Mouse (Mus musculus) kidney, embryonic 14.5 days (tissue): ENCODE results near the gene Traf4. TPM values are rescaled to one million over a fixed set of nuclear protein-coding genes. Genes with fewer than 3 reads are reported as not detected.

Experiments
- ATAC-seq: fragments of 200-750 bp; cut with Nextera tagmentation; 2 replicates; pipeline ENCODE4 v1.8.0; 2017; ENCODE audit warnings: moderate number of reproducible peaks, mild to moderate bottlenecking, moderate TSS enrichment, moderate library complexity; ENCODE audit not compliant: low FRiP score, low TSS enrichment
- H3K27ac ChIP-seq: fragments of 300-500 bp; sonication (generic); 2 replicates; pipeline ENCODE4 v1.5.1; 2014; ENCODE audit warnings: low read depth, mild to moderate bottlenecking, low read length, moderate library complexity, mixed read lengths
- H3K27me3 ChIP-seq: fragments of 300-500 bp; sonication (generic); 2 replicates; pipeline ENCODE4 v1.6.1; 2014; ENCODE audit warnings: mild to moderate bottlenecking, low read length; ENCODE audit not compliant: control insufficient read depth, insufficient read depth
- H3K36me3 ChIP-seq: fragments of 300-500 bp; sonication (generic); 2 replicates; pipeline ENCODE4 v1.6.1; 2014; ENCODE audit warnings: low read length, mixed read lengths; ENCODE audit not compliant: control insufficient read depth, insufficient read depth
- H3K4me1 ChIP-seq: fragments of 300-500 bp; sonication (generic); 2 replicates; pipeline ENCODE4 v1.6.1; 2014; ENCODE audit warnings: low read length, mixed read lengths; ENCODE audit not compliant: control insufficient read depth, insufficient read depth
- H3K4me2 ChIP-seq: fragments of 300-500 bp; sonication (generic); replicated peaks from 2 replicates; pipeline ENCODE4 v1.6.1; 2014; ENCODE audit warnings: low read depth, mild to moderate bottlenecking, low read length
- H3K4me3 ChIP-seq: fragments of 300-500 bp; sonication (generic); 2 replicates; pipeline ENCODE4 v1.5.1; 2014; ENCODE audit warnings: mild to moderate bottlenecking, low read length
- H3K9ac ChIP-seq: fragments of 300-500 bp; sonication (generic); 2 replicates; pipeline ENCODE4 v1.6.1; 2014; ENCODE audit warnings: low read depth, mild to moderate bottlenecking, low read length, moderate library complexity
- H3K9me3 ChIP-seq: fragments of 300-500 bp; sonication (generic); 2 replicates; pipeline ENCODE4 v1.6.1; 2016; ENCODE audit warnings: low read length; ENCODE audit not compliant: control insufficient read depth
- WGBS: fragments of 180-500 bp; shearing (Covaris S2); extraction: QIAGEN DNeasy Blood & Tissue Kit; methylation state at CpG from one replicate; pipeline ENCODE4 v1.1.7; 2014; 5-methylcytosine and 5-hydroxymethylcytosine counted together
- polyA plus RNA-seq: library from polyadenylated mRNA; unstranded; fragments of >200 nt; fragmentation: Nextera tagmentation; extraction: Ambion mirVana; gene quantifications from 2 replicates; pipeline ENCODE4 v1.2.1, GENCODE M21; 2014

Gene Traf4
- polyA plus RNA-seq, 1 experiment from 2014 or later: 68.2 TPM

GRCm38 (mm10) chr11:78171328-78171727 lies 5.9 kb upstream of the Traf4 start:
- H3K27ac ChIP-seq: no peak overlapping the region
- H3K9ac ChIP-seq: no peak overlapping the region
- peaks cover 5% of the 10 kb centered on the region; the same call in 1 of the 2 replicates for H3K36me3 ChIP-seq
- no peaks in the 10 kb centered on the region for H3K27me3 ChIP-seq
- peaks cover 7% of the 10 kb centered on the region for H3K4me1 ChIP-seq
- no peak for ATAC-seq
- no peaks in the 10 kb centered on the region for H3K9me3 ChIP-seq
- 82% methylated on average over 4 of the region's 4 CpGs for WGBS
- no peak overlapping the region for H3K4me2 ChIP-seq
- H3K4me3 ChIP-seq: no peak overlapping the region

DNA sequence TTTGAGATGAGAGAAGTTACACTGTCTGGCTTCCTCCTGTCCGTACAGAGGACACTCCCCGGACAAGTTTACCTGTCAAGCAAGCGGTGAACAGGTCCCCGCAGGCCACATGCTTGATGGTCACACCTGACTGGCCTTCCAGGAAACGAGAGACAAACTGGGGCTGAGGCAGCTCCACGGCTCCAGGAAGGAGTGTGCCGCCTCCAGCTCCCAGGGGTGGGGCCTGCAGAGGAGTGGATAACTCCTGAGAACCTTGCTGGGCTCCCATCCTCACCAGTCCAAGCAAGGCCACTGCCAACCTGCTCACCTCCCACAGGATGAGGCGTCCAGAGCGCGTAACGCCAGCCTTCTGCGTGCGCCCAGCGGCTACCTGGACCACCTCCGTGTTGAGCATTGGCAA lies 4.9 kb upstream of the Traf4 start:
- H3K9ac ChIP-seq: no peak overlapping the region

DNA sequence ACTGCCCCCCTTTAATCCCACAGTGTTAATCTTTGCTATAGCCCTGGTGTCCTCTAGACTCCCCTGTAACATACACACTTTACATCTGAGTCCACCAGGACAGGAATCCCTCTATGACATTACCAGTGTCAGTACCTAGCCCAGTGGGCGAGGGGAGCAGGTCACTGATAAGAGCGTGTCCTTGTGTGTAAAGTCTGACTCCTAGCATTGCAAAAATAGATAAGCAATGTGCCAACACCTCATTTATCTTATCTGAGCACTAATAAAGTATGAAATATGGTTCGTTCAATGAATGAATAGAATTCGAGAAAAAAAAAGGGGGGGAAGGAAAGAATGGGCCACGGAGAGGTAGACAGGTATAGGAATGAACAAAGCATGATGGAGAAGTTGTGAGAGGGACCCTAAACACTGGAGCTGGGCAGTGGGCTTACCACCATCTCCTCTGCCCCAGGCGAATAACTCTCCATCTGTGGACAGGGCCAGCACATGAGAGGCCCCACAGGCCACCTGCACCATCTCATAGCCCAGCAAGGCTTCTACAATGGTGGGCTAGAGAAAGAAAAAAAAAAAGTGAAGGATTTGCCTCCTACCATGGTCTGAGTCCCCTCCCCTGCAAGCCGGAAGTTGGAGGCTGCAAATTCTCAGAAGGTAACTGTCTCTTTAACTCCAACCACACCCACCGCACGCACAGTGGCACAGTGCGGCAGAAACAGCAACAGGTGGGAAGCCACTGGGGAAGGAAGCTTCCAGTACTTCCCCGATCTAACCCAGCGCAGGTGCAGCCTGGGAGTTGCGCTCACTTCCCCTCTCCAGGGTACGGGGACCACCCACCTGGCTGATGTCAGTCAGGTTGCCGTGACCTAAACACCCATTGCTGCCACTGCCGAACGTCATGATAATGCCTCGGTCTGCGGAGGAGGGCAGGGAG lies 3.4 kb upstream of the Traf4 start:
- peaks cover 14% of the 10 kb centered on the region for H3K4me1 ChIP-seq
- no peak overlapping the region for H3K4me2 ChIP-seq
- no peak for ATAC-seq
- H3K27ac ChIP-seq: 0 out of 2 replicates have a peak overlapping the region, but pooled peaks have one; percentile 7
- H3K36me3 ChIP-seq: peaks cover 5% of the 10 kb centered on the region; the same call in 1 of the 2 replicates
- 63% methylated on average over 19 of the region's 19 CpGs for WGBS
- H3K9me3 ChIP-seq: no peaks in the 10 kb centered on the region
- H3K4me3 ChIP-seq: 0 out of 2 replicates have a peak overlapping the region, but pooled peaks have one; percentile 2
- H3K9ac ChIP-seq: no peak overlapping the region
- no peaks in the 10 kb centered on the region for H3K27me3 ChIP-seq

More for the DNA sequence above, 4.9 kb upstream of the Traf4 start:
- Histone ChIP-seq H3K36me3 (peaks cover 5% of the 10 kb centered on the region; the same call in 1 of the 2 replicates), H3K4me3 (no peak overlapping the region), H3K4me2 (no peak overlapping the region), H3K27ac (no peak overlapping the region), H3K9me3 (no peaks in the 10 kb centered on the region), H3K4me1 (peaks cover 14% of the 10 kb centered on the region), H3K27me3 (no peaks in the 10 kb centered on the region)
- 78% methylated on average over 15 of the region's 15 CpGs for WGBS
- no peak for ATAC-seq

- ATAC-seq: no peak
- WGBS: 93% methylated on average over 14 of the region's 14 CpGs
- no peaks in the 10 kb centered on the region for H3K27me3 ChIP-seq
- H3K9me3 ChIP-seq: no peaks in the 10 kb centered on the region
- H3K36me3 ChIP-seq: peaks cover 3% of the 10 kb centered on the region; the same call in 1 of the 2 replicates
- H3K4me1 ChIP-seq: peaks cover 26% of the 10 kb centered on the region
- no peak overlapping the region for H3K9ac ChIP-seq
- no peak overlapping the region for H3K27ac ChIP-seq
- H3K4me3 ChIP-seq: no peak overlapping the region
- H3K4me2 ChIP-seq: no peak overlapping the region
Measured at GRCm38 (mm10) chr11:78167257-78167959, 2.0 kb upstream of the Traf4 start.

- no peaks in the 10 kb centered on the region for H3K9me3 ChIP-seq
- peaks cover 9% of the 10 kb centered on the region for H3K36me3 ChIP-seq
- 73% methylated on average over 6 of the region's 6 CpGs for WGBS
- H3K4me1 ChIP-seq: peaks cover 34% of the 10 kb centered on the region
- no peak for ATAC-seq
- H3K27ac ChIP-seq: peak overlapping the region; percentile 89; the same call in 1 of the 2 replicates
- no peak overlapping the region for H3K4me3 ChIP-seq
- H3K4me2 ChIP-seq: no peak overlapping the region
- peak overlapping the region; percentile 4; the same call in 1 of the 2 replicates for H3K9ac ChIP-seq
- no peaks in the 10 kb centered on the region for H3K27me3 ChIP-seq
Measured at GRCm38 (mm10) chr11:78166640-78167039, 1.3 kb upstream of the Traf4 start.

DNA sequence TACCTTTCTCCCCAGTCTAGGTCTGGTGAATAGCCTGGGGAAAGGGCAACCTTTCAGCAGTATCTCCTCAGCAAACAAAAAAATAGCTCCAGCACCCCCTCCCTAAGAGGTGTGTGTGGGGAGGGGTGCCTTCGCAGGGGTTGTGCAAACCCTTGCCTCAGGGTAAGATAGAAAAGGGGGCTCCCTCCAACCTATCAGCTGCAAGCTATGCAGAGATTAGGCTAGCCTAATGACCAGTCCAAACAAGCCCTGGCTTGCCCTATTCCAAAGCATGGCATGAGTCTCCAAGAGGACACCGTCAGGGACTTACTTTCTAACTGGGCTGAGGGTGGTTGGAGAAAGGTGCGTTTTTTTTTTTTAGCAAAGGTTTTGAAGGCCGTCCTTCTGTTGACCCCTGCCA lies 772 bp upstream of the Traf4 start:
- H3K9ac ChIP-seq: peak overlapping the region; percentile 99; the same call in 1 of the 2 replicates
- H3K27me3 ChIP-seq: no peaks in the 10 kb centered on the region
- no peaks in the 10 kb centered on the region for H3K9me3 ChIP-seq
- H3K4me2 ChIP-seq: peak overlapping the region; percentile 75
- WGBS: 40% methylated on average over 4 of the region's 4 CpGs
- peak overlapping the region; percentile 100; the same call in 1 of the 2 replicates for H3K4me3 ChIP-seq
- H3K4me1 ChIP-seq: peaks cover 34% of the 10 kb centered on the region
- no peak for ATAC-seq
- H3K36me3 ChIP-seq: peaks cover 14% of the 10 kb centered on the region
- H3K27ac ChIP-seq: peak overlapping the region; percentile 89

DNA sequence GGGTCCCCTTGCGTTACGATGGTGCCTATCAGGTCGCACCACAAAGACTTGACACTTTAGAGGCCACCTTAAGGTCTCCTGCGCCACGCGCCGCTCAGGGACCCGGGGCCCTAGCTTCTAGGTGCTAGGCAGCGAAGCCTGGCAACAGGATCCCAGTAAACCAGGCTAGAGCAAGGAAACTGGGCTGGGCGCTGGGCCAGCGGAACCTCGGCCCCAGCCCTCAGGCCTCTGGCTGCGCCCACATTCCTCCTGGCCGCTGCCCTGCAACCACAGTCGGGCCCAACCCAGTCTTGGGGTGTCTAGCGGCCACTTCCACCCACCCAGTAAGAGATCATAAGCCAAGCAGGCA lies 346 bp upstream of the Traf4 start:
- Histone ChIP-seq H3K9me3 (no peaks in the 10 kb centered on the region), H3K4me1 (peaks cover 34% of the 10 kb centered on the region), H3K4me2 (peak overlapping the region; percentile 75), H3K9ac (peak overlapping the region; percentile 99), H3K27ac (peak overlapping the region; percentile 89), H3K36me3 (peaks cover 18% of the 10 kb centered on the region), H3K27me3 (no peaks in the 10 kb centered on the region), H3K4me3 (peak overlapping the region; percentile 100)
- WGBS: 2% methylated on average over 16 of the region's 16 CpGs
- peak; percentile 24 for ATAC-seq

DNA sequence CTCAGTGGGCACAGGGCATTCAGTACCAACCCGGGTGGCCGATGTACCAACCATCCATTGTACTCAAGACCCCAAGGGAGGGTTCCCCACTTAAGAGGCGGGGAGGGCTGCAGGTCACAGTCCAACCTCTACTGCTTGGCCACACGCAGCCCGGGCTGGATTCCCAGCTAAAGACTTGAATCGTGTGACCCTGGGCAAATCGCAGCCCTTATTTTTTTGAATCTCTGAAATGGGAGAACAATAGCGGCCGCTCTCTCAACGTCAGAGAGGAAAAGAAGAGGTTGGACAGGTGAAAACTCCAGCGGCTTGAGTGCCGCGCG lies 825 bp downstream of the Traf4 start:
- Histone ChIP-seq H3K27me3 (no peaks in the 10 kb centered on the region), H3K4me2 (peak overlapping the region; percentile 75), H3K36me3 (peaks cover 30% of the 10 kb centered on the region), H3K27ac (peak overlapping the region; percentile 99), H3K9ac (peak overlapping the region; percentile 99), H3K9me3 (no peaks in the 10 kb centered on the region), H3K4me3 (peak overlapping the region; percentile 100), H3K4me1 (peaks cover 34% of the 10 kb centered on the region)
- 1% methylated on average over 14 of the region's 14 CpGs for WGBS
- no peak for ATAC-seq
